ENCODE assay signal across 28 mouse cellular contexts in the genomic region with DNA sequence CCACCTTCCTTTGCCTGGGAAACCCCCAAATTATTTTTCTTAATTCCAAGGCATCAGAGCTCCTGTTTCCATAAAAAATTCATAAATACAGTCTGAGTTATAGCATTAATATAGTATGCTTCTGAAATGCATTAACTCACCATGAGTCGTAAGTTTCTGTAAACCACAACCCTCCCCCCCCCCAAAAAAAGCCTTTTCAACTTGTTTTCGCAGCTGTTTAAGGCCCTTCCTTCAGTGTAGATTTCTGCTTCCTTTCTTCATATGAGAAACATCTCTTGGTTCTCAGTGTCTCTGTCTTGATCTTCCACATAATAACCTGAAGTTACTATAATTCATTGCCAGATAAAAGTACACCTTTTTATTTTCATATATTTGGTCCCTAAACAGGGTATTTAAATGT.
"Had no signal": no experiment of that assay in that cellular context is flagged by ENCODE, and none has a peak within 500 bp of the region (broad histone marks: within the 10 kb centered on the region; RNA-seq: fewer than 3 reads in every experiment).

No protein-coding gene starts in this region.

- H3K4me2 ChIP-seq: embryonic facial prominence, embryonic 12.5 days; embryonic facial prominence, embryonic 13.5 days; embryonic facial prominence, embryonic 15.5 days; forebrain, embryonic 12.5 days; forebrain, embryonic 13.5 days; forebrain, embryonic 15.5 days had no signal

- H3K27me3 ChIP-seq: embryonic facial prominence, embryonic 12.5 days; embryonic facial prominence, embryonic 13.5 days; embryonic facial prominence, embryonic 15.5 days; forebrain, embryonic 12.5 days; forebrain, embryonic 13.5 days; forebrain, embryonic 15.5 days had no signal

- H3K4me1 ChIP-seq: embryonic facial prominence, embryonic 10.5 days; embryonic facial prominence, embryonic 12.5 days; embryonic facial prominence, embryonic 13.5 days; embryonic facial prominence, embryonic 15.5 days; forebrain, embryonic 10.5 days; forebrain, embryonic 12.5 days; forebrain, embryonic 13.5 days; forebrain, embryonic 15.5 days; heart, embryonic 10.5 days had no signal

- H3K9ac ChIP-seq: embryonic facial prominence, embryonic 12.5 days; embryonic facial prominence, embryonic 13.5 days; embryonic facial prominence, embryonic 15.5 days; forebrain, embryonic 12.5 days; forebrain, embryonic 13.5 days; forebrain, embryonic 15.5 days; forebrain, postnatal 0 days had no signal

- DNase-seq: cerebellum, adult 9-10 months; cerebellum, adult 9-11 months; cerebellum, postnatal 10 days; cerebellum, postnatal 14 days; cerebellum, postnatal 25 days; cerebellum, postnatal 36 days; embryo, embryonic 11 days; forebrain, postnatal 0 days; gastrocnemius, adult 2 months; gastrocnemius, postnatal 10 days; gastrocnemius, postnatal 14 days; gastrocnemius, postnatal 25 days; gastrocnemius, postnatal 36 days; heart, adult 11 months; heart, adult 18-20 months; heart, adult 2 months had no signal

- H3K27ac ChIP-seq: embryonic facial prominence, embryonic 10.5 days; embryonic facial prominence, embryonic 12.5 days; embryonic facial prominence, embryonic 13.5 days; embryonic facial prominence, embryonic 15.5 days; forebrain, embryonic 10.5 days; forebrain, embryonic 12.5 days; forebrain, embryonic 13.5 days; forebrain, embryonic 15.5 days; gastrocnemius, adult 2 months; heart, adult 2 months; heart, embryonic 10.5 days had no signal

- ATAC-seq: forebrain, embryonic 13.5 days; forebrain, embryonic 14.5 days; forebrain, embryonic 15.5 days; forebrain, embryonic 16.5 days; forebrain, postnatal 0 days had no signal

- H3K9me3 ChIP-seq: embryonic facial prominence, embryonic 10.5 days; embryonic facial prominence, embryonic 12.5 days; embryonic facial prominence, embryonic 13.5 days; embryonic facial prominence, embryonic 15.5 days; forebrain, embryonic 10.5 days; forebrain, embryonic 12.5 days; forebrain, embryonic 13.5 days; forebrain, embryonic 15.5 days; heart, embryonic 10.5 days had no signal

- H3K4me3 ChIP-seq: embryonic facial prominence, embryonic 10.5 days; embryonic facial prominence, embryonic 12.5 days; embryonic facial prominence, embryonic 13.5 days; embryonic facial prominence, embryonic 15.5 days; erythroblast, embryonic 14.5 days; forebrain, embryonic 10.5 days; forebrain, embryonic 12.5 days; forebrain, embryonic 13.5 days; forebrain, embryonic 15.5 days; gastrocnemius, adult 2 months; heart, adult 2 months; heart, embryonic 10.5 days had no signal

- H3K36me3 ChIP-seq: embryonic facial prominence, embryonic 10.5 days; embryonic facial prominence, embryonic 12.5 days; embryonic facial prominence, embryonic 13.5 days; embryonic facial prominence, embryonic 15.5 days; forebrain, embryonic 10.5 days; forebrain, embryonic 12.5 days; forebrain, embryonic 15.5 days; heart, embryonic 10.5 days had no signal
